Mouse (Mus musculus): ENCODE data around the gene Pradc1.

Pradc1 gene

GRCm38 (mm10) chr6:85451664-85452410 lies at the start of gene Pradc1:
Gene Pradc1 (minus strand): TSS chr6:85451970.
- peak; percentile 87 to 92 for DNase-seq (ENCODE audit: low spot score in 2 of 2)

DNA sequence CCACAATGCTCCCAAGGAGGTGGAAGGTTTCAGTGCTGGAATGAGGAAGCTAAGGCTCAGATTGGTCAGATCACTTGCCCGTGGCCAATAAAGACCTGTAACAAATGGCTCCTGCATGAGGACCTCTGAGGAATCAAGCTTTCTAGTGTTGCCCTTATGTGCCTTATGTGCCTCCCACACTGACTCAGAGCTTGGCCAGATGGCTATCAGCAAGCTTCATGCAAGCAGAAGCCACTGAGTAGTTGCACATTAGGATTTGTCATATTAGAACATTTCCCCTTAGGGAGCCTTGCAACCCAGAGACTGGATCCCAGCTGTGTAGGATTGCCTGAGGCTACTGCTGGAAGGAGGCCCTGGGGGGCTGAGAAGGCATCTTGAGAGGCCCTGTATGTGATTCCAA lies 48.6 kb upstream of the Pradc1 start:
- DNase-seq (ENCODE audit: low spot score in 2 of 2), result no peak

DNA sequence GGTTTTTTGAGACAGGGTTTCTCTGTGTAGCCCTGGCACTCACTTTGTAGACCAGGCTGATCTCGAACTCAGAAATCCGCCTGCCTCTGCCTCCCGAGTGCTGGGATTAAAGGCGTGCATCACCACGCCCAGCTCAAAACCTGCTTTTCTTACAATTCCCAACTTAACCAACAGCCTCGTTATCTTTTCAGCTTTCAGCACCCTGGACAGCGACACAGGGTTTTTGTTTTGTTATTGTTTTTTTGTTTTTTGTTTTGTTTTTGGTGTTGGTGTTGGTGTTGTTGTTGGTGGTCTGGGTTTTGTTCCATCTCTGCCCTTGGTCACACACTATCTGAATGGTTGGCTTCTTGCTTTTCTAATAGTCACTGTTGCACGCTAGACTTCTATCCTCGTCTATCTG lies 46.4 kb upstream of the Pradc1 start:
- no peak for DNase-seq (ENCODE audit: low spot score in 2 of 2)

- DNase-seq (ENCODE audit: low spot score in 2 of 2), result no peak
Observed at GRCm38 (mm10) chr6:85496976-85497375, 45.2 kb upstream of the Pradc1 start.

- DNase-seq (ENCODE audit: low spot score in 2 of 2), result no peak
Observed at GRCm38 (mm10) chr6:85491606-85492005, 39.8 kb upstream of the Pradc1 start.

GRCm38 (mm10) chr6:85490252-85490651 lies 38.5 kb upstream of the Pradc1 start:
- no peak for DNase-seq (ENCODE audit: low spot score in 2 of 2)

DNA sequence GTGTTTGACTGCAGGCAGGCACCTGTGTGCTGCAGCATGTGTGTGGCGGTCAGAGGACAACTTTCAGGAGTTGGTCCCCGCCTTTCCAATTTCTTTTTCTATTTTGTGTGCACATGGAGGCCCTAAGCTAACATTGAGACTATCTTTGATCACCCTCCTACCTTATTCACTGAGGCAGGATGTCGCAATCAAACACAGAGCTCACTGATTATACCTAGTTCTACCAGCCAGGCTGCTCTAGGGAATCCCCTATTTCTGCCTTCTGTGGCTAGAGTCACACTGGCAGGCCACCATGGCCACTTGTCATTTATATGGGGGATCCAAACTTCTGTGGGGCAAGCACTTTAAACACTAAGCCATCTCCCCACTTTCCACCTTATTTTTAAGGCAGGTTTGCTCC lies 37.9 kb upstream of the Pradc1 start:
- DNase-seq (ENCODE audit: low spot score in 2 of 2), result no peak

DNA sequence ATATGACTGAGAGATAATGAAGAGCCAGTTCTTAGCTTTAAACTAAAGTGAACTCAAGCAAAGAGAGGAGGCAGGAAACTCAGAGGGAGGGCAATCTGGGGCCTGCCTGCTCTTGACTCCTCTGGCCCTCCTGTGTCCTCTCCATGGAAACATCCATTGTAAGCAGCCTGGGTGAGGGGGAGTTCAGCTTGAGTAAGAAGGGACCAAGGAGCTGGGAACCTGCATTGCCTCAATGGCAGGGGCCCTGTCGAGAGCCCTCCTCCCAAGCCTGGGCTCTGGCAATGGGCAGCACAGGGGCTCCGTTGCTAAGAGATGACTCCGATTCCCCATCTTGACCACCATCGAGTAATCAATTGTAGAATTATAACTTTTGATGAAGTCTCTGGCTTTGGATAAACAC lies 36.7 kb upstream of the Pradc1 start:
- DNase-seq (ENCODE audit: low spot score in 2 of 2), result no peak

- DNase-seq (ENCODE audit: low spot score in 2 of 2), result no peak
Observed at GRCm38 (mm10) chr6:85485738-85486137, 34.0 kb upstream of the Pradc1 start.

DNA sequence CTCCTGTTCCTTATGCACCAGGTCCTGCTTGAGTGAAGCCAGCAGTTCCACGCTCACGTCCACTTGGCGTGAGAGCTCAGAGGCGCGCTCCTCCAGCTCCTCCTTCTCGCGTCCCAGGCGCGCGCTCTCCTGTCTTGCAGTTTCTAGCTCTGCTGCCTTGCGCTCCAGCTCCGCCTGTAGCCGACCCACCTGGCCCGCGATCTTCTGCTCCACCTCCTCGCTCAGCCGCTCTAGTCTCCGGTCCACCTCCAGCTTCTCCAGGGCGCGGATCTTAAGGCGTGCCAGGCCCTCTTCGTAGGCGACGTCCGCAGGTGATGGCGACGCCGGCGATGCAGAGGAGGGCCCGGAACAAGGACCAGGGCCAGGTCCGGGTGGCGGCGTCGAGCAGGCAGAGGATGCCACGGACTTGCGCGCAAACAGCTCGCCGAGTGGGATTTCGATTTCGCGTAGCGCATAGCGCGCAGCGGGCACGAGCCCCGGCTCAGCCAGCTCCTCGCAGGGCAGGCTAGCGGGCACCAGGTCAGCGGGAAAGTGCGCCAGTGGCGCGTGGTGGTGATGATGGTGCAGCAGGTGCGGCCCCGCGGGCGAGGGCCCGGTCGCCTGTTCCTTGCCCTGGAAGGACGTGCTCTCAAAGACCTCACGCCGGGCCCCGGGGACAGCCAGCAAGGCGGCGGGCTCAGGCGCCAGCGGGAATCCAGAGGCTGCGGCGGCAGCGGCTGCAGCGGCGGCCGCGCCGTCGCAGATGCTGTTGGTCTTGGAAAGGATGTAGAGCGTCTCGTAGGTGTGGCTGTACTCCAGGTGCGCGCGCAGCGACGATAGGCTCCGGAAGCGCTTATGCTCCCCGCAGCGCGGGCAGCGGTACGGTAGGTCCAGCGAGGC lies 32.3 kb upstream of the Pradc1 start:
- DNase-seq (ENCODE audit: low spot score in 2 of 2), result no peak

DNA sequence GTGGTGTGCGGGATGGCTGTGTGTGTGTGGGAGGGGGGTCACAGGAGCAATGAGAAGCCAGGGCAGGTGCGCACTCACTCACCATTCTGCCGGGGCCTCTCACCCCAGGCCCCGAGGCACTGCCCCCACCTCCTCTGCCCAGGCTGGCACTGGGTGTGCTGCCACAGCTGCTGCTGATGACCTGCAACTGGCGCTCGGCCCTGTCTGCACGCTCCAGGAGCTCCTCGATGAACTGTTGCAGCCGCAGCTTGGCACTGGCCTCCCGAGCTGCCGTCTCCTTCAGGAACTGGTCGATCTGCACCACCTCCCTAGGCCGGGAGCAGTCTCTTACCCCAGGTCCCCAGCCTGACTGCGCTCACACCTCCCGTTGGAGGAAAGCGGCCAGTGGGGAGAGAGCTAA lies 28.9 kb upstream of the Pradc1 start:
- no peak for DNase-seq (ENCODE audit: low spot score in 2 of 2)

DNA sequence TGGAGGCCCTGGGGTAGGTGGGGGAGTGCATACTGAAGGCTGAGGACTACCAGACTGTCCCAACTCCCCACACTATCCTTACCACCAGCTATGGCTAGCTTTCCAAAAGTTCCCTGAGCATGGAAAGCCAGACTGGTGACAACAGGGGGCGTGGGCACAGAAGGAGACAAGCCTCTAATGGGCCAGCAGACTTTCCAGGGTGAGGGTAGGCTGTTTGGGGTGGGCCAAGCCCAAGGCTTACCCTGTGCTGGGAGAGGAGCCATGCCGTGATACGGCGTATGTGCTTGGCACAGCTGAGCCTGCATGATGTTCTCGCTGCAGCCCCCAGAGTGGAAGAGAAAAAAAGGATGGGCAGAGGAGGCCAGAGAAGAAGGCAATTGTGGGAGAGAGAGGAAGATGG lies 28.2 kb upstream of the Pradc1 start:
- no peak for DNase-seq (ENCODE audit: low spot score in 2 of 2)

DNA sequence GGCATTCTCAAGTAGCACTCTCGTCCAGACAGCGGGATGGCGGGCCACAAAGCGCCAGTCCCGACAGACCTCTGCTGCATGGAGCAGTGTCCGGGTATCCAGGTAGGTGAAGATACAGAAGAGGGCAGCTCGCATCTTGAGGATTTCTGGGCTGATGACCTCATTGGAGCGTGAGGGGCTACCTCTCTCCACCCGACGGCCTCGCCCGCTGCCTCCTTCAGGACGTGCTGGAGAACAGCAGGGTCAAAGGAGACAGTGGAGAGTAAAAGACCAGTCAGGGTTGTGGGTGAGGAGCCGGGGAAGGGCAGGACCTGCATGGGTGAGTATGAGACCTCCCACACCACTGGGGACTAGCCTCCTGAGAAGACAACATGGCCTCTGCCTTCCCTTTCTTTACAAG lies 26.6 kb upstream of the Pradc1 start:
- DNase-seq (ENCODE audit: low spot score in 2 of 2), result no peak

GRCm38 (mm10) chr6:85477366-85477917 lies 25.7 kb upstream of the Pradc1 start:
- DNase-seq (ENCODE audit: low spot score in 2 of 2), result peak in 1 of 2 experiments; percentile 16

GRCm38 (mm10) chr6:85475581-85475980 lies 23.8 kb upstream of the Pradc1 start:
- no peak for DNase-seq (ENCODE audit: low spot score in 2 of 2)

DNA sequence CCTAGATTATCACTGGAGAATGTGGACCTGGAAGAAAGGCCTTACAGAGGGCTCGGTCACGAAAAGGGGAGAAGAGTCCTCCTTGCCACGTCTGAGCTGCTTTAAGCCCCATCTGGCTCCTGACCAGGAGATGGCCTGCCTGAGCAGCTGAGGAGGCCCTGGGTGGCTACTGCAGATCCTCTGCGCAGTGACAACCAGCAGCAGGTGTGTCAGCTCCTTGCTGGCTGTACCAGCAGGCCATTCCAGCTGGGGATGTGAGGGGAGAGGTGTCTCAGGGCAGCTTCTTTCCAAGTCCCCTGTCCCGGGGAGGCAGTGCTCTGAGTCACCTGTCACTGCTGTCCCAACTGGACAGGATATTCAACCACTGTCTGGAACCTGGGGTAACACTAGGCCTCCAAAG lies 20.8 kb upstream of the Pradc1 start:
- DNase-seq (ENCODE audit: low spot score in 2 of 2), result no peak

- no peak for DNase-seq (ENCODE audit: low spot score in 2 of 2)
Observed at GRCm38 (mm10) chr6:85471962-85472361, 20.2 kb upstream of the Pradc1 start.

DNA sequence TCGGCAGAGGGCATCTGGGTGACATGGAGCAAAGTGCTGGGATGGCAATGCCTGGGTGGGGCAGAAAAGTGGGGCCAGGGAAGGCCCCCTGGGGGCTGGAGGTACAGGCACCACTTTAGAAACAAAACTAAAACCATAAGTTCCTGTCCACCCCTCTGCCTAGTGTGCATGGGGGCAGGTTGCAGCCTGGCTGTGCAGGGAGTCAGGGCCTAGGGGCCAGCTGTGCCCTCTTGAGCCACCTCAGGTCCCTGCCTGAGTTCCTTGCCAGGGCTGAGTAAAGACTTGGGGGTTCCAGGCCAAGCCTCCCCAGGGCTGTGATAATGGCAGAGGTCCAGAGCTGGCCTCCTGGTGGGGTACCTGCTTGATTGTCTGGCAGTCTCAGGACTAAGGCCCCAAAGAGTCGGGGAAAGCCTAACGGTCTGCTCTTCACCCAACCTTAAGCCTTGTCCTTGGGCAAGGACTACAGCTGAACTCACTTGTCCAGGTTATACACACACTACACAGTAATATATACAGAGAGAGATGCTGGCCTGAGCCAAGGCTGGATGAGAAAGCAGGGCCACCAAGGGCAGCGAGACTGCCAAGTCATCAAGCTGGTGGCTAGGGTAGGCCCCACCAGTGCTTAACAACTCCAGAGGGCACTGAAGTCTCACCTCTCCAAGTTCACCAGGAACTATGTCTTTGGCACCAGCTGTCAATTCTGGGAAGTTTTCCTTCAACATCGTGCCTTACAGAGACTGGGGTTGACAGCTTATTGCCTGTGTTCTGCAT lies 18.1 kb upstream of the Pradc1 start:
- DNase-seq (ENCODE audit: low spot score in 2 of 2), result no peak

DNA sequence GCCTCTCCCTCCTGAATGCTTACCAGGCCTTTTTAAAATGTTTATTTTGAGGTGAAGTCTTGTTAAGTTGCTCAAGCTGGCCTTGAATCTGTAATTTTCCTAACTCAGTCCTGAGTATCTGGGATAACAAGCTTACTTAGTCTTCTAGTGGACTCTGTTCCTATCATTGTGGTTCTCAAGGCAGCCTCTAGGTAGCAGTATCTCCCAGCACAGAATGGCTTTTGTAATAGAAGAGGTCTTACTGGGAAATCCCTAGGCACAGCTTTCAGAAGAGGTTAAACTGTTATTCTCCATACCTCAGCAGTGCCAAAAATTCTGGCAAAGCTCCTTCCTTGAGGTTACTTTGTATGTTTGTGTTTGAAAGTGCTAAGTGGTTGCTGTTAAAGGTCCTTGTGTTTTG lies 13.6 kb upstream of the Pradc1 start:
- no peak for DNase-seq (ENCODE audit: low spot score in 2 of 2)

GRCm38 (mm10) chr6:85459621-85460020 lies 7.9 kb upstream of the Pradc1 start:
- no peak for DNase-seq (ENCODE audit: low spot score in 2 of 2)

DNA sequence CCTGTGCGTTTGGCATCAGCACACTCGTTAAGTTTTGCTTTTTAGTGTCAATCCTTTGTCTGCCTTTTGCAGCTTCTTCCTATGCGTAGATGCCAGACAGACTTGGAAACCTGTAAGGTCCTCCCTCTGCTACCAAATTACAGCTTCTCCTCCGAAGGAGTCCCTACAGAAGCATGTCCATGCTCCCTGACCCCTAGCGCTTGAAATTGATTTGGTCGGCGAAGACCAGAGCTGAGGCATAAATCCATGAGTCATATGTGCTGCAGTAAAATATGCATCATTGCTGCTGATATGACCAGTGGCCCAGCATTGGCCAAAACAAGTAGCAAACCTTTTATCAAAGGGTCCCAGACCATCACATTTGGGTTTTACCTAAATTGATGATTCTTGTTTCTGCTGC lies 1.0 kb upstream of the Pradc1 start:
- no peak for DNase-seq (ENCODE audit: low spot score in 2 of 2)

GRCm38 (mm10) chr6:85452411-85452665 lies 568 bp upstream of the Pradc1 start:
- DNase-seq (ENCODE audit: low spot score in 2 of 2), result no peak
